Mouse (Mus musculus): ENCODE data around the gene Slc17a1. TPM values are rescaled to one million over a fixed set of nuclear protein-coding genes. Genes with fewer than 3 reads are reported as not detected.

Slc17a1 gene
- polyA plus RNA-seq, 1 experiment: not detected

DNA sequence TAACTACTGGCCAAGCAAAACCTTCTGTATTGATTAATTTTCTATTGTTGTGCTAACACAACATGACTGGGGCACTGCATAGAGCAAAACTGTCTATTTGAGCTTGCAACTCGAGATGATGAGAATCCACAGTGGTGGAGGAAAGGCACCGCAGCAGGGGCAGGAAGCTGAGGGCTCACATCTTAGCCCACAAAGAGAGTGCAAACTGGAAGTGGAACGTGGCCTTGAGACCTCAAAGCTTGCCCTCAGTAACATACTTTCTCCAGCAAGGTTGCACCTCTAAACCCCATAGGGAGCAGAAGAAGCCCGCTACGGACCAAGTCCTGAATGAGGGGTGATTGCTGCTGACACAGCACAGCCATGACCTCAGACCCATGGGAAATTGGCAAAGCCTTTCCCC is 42.6 kb downstream of the Slc17a1 start:
- no peak overlapping the region for H3K27ac ChIP-seq (ENCODE audit: insufficient read depth, low read depth, low read length)
- no peaks in the 10 kb centered on the region; the same call in 1 of the 2 replicates for H3K4me1 ChIP-seq (ENCODE audit: control insufficient read depth, insufficient read depth, low read length)
- no peak overlapping the region for H3K4me3 ChIP-seq (ENCODE audit: insufficient read depth, low read depth, low read length)
- WGBS: 83% methylated on average over 5 of the region's 5 CpGs
- TF ChIP-seq CTCF (IDR thresholded peaks at IDR 0.05; ENCODE audit: insufficient read depth, low read depth, low read length) (no peak), POLR2A (IDR thresholded peaks at IDR 0.05; ENCODE audit: insufficient read depth, low read depth, low read length) (no peak)

DNA sequence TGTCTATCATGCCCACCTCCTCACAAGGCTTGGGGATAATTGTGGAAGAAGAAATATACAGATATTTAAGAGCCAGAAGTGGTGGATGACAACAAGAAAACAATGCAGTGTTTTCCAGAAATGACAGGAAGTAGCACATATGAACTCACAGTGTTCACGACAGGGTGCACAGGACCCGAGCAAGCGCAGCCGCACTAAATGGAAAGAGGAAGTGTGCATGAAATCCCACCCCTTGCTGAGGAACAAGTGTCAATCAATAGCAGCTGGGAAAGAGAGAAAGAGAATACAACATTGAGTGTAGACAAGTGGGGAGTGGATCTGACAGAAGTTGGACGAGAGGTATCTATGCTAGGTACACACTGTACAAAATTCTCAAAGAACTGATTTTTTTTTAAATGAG is 43.8 kb downstream of the Slc17a1 start:
- H3K4me1 ChIP-seq (ENCODE audit: control insufficient read depth, insufficient read depth, low read length): no peaks in the 10 kb centered on the region; the same call in 1 of the 2 replicates
- no peak overlapping the region for H3K27ac ChIP-seq (ENCODE audit: insufficient read depth, low read depth, low read length)
- H3K4me3 ChIP-seq (ENCODE audit: insufficient read depth, low read depth, low read length): no peak overlapping the region
- WGBS: 88% methylated on average over 5 of the region's 5 CpGs
- TF ChIP-seq POLR2A (IDR thresholded peaks at IDR 0.05; ENCODE audit: insufficient read depth, low read depth, low read length) (no peak), CTCF (IDR thresholded peaks at IDR 0.05; ENCODE audit: insufficient read depth, low read depth, low read length) (no peak)

DNA sequence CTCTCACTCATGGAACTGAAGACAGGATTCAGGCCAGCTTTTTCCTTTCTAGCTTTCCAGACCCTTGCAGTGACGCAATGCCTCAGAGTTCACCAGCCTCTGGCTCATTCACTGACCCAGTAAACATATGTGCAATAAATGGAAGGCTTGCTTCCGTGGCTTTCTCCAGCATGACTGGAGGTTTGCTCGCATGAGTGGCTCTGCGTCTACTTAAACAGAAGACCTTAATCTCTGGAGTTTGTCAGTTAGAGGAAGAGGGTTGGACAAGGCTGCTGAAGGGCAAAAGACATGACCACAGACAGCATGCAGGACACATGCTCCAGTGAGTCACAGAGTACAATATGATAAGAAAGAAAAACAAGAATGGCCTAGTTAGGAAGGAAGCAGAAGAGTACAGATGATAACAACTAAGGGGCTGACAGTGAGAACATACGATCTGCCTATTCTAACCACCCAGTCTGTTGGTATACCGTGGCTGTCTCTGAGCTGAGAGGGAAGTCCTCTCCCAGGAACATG is 46.3 kb downstream of the Slc17a1 start:
- WGBS: 69% methylated on average over 6 of the region's 6 CpGs

DNA sequence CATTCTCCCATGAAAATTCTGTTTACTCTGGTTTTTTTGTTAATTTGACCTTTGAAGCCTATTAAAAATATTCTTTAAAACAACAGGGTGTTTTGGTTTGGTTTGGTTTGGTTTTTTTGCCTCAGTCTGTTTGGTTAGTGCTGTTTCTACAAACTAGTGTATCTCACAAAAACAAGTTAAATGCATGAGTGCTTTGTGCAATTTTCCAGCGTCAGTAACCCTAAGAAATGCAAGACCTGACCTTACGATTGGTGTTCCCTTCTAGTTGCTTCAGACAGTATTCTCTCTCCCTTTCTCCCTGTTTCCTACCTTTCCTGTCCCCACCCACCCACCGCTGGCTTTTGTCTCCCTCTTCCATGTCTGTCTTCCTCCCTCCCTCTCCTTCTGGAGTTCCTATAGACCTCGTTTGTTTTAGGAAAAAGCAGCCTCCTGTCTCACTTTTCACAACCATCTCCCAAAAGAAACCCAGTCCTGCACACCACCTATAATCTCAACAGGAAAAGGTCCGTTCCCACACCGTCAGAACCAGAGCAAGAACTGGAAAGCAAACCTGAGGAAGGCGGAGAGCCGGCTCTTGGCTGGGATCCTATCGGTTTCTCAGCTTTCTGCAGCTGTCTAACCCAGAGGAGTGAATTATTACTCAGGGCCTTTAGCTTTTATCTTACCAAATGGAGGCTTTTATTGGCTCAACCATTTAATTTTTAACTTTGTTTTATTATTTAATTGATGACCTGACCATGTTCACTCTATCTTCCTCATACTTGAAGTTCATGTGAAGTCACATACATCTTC is 47.0 kb downstream of the Slc17a1 start, which contains the start of gene Slc17a4:
Gene Slc17a4 (minus strand): TSS at position 634 of the 792 bp plus-strand sequence.
- TF ChIP-seq CTCF (IDR thresholded peaks at IDR 0.05; ENCODE audit: insufficient read depth, low read depth, low read length): no peak
- no peak for TF ChIP-seq POLR2A (IDR thresholded peaks at IDR 0.05; ENCODE audit: insufficient read depth, low read depth, low read length)
- 76% methylated on average over 9 of the region's 9 CpGs for WGBS
- no peak within 1 kb of the TSS for H3K4me3 ChIP-seq (ENCODE audit: insufficient read depth, low read depth, low read length)
- no peaks in the 10 kb centered on the region; the same call in 1 of the 2 replicates for H3K4me1 ChIP-seq (ENCODE audit: control insufficient read depth, insufficient read depth, low read length)
- no peak within 1 kb of the TSS for H3K27ac ChIP-seq (ENCODE audit: insufficient read depth, low read depth, low read length)

More for the DNA sequence above, 46.3 kb downstream of the Slc17a1 start:
- H3K27ac ChIP-seq (ENCODE audit: insufficient read depth, low read depth, low read length): no peak overlapping the region
- TF ChIP-seq POLR2A (IDR thresholded peaks at IDR 0.05; ENCODE audit: insufficient read depth, low read depth, low read length) (no peak), CTCF (IDR thresholded peaks at IDR 0.05; ENCODE audit: insufficient read depth, low read depth, low read length) (no peak)
- no peaks in the 10 kb centered on the region; the same call in 1 of the 2 replicates for H3K4me1 ChIP-seq (ENCODE audit: control insufficient read depth, insufficient read depth, low read length)
- H3K4me3 ChIP-seq (ENCODE audit: insufficient read depth, low read depth, low read length): no peak overlapping the region

DNA sequence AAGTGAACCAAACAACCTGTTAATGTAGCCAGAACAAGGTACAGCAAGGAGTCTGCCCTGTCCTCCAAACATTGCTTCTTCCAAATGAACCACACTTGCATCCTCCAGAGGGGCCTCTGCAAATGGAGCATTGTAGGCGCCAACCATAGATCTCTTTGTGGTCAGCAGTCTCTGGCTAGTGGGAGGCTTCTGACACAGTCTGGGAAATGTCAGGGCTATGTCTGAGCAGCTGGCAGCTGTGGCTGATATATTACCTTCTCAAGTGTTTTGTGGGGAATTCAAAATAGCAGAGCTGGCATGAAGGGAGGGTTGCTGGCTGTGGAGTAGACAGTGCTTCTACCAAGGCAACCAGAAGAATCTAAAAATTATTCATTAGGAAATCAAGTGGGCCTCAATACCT is 48.6 kb downstream of the Slc17a1 start:
- Histone ChIP-seq H3K4me3 (ENCODE audit: insufficient read depth, low read depth, low read length) (no peak overlapping the region), H3K27ac (ENCODE audit: insufficient read depth, low read depth, low read length) (no peak overlapping the region), H3K4me1 (ENCODE audit: control insufficient read depth, insufficient read depth, low read length) (no peaks in the 10 kb centered on the region; the same call in 1 of the 2 replicates)
- TF ChIP-seq CTCF (IDR thresholded peaks at IDR 0.05; ENCODE audit: insufficient read depth, low read depth, low read length) (no peak), POLR2A (IDR thresholded peaks at IDR 0.05; ENCODE audit: insufficient read depth, low read depth, low read length) (no peak)
- WGBS: 92% methylated on average over 1 of the region's 1 CpGs

DNA sequence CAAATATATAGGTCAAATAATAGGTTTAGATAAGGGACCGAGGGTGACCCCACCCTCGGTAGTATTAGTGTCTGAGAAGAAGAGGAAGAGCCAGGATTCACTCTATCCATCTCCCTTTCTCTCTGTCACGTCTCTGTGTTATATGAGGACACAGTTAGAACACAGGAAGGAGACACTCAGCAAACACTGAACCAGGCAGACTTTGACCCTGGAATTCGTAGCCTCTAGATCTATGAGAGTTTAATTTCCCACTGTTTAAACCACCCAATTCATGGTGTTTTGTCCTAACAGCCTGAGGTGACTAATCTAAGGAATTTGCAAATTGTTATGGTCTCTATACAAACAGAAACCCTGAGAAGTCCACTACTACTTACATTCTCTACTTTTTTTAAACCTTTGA is 50.1 kb downstream of the Slc17a1 start:
- Histone ChIP-seq H3K4me3 (ENCODE audit: insufficient read depth, low read depth, low read length) (no peak overlapping the region), H3K27ac (ENCODE audit: insufficient read depth, low read depth, low read length) (no peak overlapping the region), H3K4me1 (ENCODE audit: control insufficient read depth, insufficient read depth, low read length) (no peaks in the 10 kb centered on the region; the same call in 1 of the 2 replicates)
- 90% methylated on average over 4 of the region's 4 CpGs for WGBS
- no peak for TF ChIP-seq CTCF (IDR thresholded peaks at IDR 0.05; ENCODE audit: insufficient read depth, low read depth, low read length)
- no peak for TF ChIP-seq POLR2A (IDR thresholded peaks at IDR 0.05; ENCODE audit: insufficient read depth, low read depth, low read length)

DNA sequence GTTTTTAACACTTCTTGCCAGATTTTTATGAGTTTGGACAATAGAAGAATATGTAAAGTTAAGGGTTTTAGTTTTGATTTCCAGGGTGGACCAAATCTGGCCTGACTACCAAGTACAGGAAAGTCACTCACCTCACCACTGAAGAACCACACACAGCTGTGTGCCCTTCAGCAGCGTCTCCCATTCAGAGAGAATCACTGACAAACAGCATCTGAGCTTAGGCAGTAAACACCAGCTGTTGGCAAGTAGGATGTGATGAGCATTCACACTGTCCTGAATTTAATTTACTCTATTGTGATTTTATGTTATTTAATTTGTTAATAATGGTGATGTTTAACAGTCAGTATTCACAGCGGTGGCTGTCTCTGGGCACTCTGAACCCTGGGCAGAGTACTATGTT is 58.2 kb downstream of the Slc17a1 start:
- 38% methylated on average over 2 of the region's 2 CpGs for WGBS
- TF ChIP-seq POLR2A (IDR thresholded peaks at IDR 0.05; ENCODE audit: insufficient read depth, low read depth, low read length) (no peak), CTCF (IDR thresholded peaks at IDR 0.05; ENCODE audit: insufficient read depth, low read depth, low read length) (no peak)
- no peak overlapping the region for H3K4me3 ChIP-seq (ENCODE audit: insufficient read depth, low read depth, low read length)

DNA sequence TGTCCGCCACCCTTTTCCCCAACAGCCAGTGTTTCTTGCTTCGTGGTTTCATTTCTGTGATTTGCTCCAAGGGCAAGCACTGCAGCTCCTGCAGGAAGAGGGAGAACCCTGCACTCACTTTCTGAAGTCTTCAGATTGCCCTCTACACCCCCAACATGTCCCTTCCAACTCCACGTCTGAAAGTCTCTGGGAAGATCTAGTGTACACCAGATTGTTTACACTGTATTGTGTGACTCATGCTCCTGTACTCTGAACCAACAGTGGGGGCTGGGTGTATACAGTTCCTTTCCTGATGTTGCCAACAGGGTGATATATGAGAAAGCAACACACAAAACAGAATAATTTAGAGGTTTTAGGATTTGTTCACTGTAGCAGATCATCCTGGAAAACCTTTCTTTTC is 61.1 kb downstream of the Slc17a1 start:
- WGBS: 43% methylated on average over 3 of the region's 3 CpGs
- no peak for TF ChIP-seq POLR2A (IDR thresholded peaks at IDR 0.05; ENCODE audit: insufficient read depth, low read depth, low read length)
- TF ChIP-seq CTCF (IDR thresholded peaks at IDR 0.05; ENCODE audit: insufficient read depth, low read depth, low read length): no peak
- H3K4me1 ChIP-seq (ENCODE audit: control insufficient read depth, insufficient read depth, low read length): peaks cover 7% of the 10 kb centered on the region; the same call in 1 of the 2 replicates
- H3K4me3 ChIP-seq (ENCODE audit: insufficient read depth, low read depth, low read length): no peak overlapping the region
- no peak overlapping the region for H3K27ac ChIP-seq (ENCODE audit: insufficient read depth, low read depth, low read length)

More for the DNA sequence above, 58.2 kb downstream of the Slc17a1 start:
- no peak overlapping the region for H3K27ac ChIP-seq (ENCODE audit: insufficient read depth, low read depth, low read length)
- H3K4me1 ChIP-seq (ENCODE audit: control insufficient read depth, insufficient read depth, low read length): peaks cover 7% of the 10 kb centered on the region; the same call in 1 of the 2 replicates

DNA sequence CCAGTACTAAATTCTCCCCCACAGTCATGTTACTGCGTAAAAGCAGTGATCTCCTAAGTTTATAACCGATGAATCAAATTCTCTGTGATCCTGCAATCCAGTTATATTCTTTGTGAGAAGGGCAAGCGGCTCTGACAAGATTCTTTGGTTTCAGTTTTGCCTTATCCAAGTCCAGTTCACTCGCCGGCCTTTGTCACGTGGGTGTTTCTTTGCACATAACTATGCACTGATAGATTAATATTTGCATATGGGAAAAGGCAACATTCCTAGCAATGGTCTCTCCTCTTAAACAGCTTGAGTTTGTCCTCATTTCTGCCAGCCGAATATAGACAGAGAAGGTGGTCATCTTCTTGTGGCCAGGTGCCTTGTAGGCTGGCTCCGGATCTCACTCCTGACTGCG is 62.9 kb downstream of the Slc17a1 start:
- no peak overlapping the region for H3K4me3 ChIP-seq (ENCODE audit: insufficient read depth, low read depth, low read length)
- 94% methylated on average over 9 of the region's 9 CpGs for WGBS
- H3K27ac ChIP-seq (ENCODE audit: insufficient read depth, low read depth, low read length): no peak overlapping the region
- no peak for TF ChIP-seq CTCF (IDR thresholded peaks at IDR 0.05; ENCODE audit: insufficient read depth, low read depth, low read length)
- no peak for TF ChIP-seq POLR2A (IDR thresholded peaks at IDR 0.05; ENCODE audit: insufficient read depth, low read depth, low read length)
- H3K4me1 ChIP-seq (ENCODE audit: control insufficient read depth, insufficient read depth, low read length): peaks cover 7% of the 10 kb centered on the region; the same call in 1 of the 2 replicates

Measured in olfactory bulb, adult 2 months (tissue).